Mouse (Mus musculus): ENCODE measurements at regions not wholly inside any gene's neighbourhood (a gene's known extent, or its start where the extent isn't known, plus 50 kb on each side); places are given as distances from the start of the nearest gene placed in this dataset.

DNA sequence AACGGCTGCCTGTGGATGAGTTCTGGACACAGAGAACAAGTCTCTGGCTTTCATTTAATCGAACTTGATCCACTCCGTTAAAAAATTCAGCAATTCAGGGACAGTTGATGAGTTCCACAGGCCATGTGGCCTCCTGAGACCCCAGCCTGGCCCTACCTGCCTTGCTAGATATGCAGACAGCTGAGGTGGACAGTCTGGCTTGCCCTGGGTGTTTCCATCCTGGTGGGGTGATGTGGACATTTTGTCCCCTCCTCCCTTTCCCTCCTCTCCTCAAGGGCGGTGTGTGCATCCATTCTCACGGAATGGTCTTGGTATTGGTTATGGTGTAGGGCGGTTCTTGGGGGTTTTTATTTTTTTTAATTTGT is 80.1 kb downstream of the Vcpkmt start:
- WGBS = 75% methylated on average over 6 of the region's 6 CpGs
- peak overlapping the region; percentile 75 for H3K27ac ChIP-seq
- H3K9ac ChIP-seq = no peak overlapping the region
- H3K9me3 ChIP-seq (replicated peaks) = no peaks in the 10 kb centered on the region
- no peak for ATAC-seq (ENCODE audit: low FRiP score)
- no peaks in the 10 kb centered on the region for H3K27me3 ChIP-seq
- H3K4me2 ChIP-seq (replicated peaks) = no peak overlapping the region; the same call in 1 of the 2 replicates
- peaks cover 25% of the 10 kb centered on the region for H3K4me1 ChIP-seq
- H3K36me3 ChIP-seq = no peaks in the 10 kb centered on the region
- H3K4me3 ChIP-seq = no peak overlapping the region

DNA sequence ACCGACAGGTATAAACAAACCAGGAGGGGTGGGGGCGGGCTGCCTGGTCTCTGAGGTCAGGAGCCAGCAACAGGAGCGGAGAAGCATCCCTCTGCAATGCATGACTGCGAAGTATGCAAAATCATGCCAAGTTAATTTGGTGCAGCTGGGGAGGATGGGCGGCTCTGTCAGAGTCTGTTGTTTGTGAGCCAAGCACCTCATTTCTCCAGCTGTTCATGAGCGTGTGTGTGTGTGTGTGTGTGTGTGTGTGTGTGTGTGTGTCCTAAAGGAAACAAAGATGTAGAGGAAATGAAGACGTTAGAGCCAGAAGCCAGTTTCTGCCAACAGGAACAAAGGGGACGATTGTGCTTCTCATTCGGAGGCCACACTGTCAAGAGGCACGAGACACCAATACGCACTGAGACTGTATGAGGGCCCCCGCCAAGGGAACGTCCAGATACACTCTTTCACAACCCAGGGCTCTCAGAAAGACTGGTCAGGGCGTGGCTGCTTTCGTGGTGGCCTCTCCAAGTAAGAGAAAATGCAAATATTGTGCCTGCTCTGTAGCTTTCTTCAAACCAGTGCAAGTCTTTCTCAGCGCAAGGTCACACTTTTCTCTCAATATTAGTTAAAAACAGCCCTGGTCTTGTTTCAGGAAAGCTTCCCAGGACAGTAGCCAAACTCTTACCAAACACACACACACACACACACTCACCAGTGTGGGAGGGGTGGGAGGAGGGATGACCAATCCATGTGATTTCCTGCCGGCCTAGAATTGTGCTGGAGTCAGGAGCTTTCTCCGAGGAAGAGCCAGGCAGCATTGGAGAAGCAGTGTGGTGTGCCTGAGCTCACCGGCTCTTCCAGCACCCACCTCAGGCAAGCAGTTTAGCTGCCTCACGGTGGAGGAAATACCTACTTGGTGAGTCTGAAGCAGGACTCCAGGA is 80.8 kb downstream of the Vcpkmt start:
- peak overlapping the region; percentile 24 for H3K4me2 ChIP-seq (replicated peaks)
- 12% methylated on average over 20 of the region's 20 CpGs for WGBS
- peak; percentile 89 for ATAC-seq (ENCODE audit: low FRiP score)

GRCm38 (mm10) chr12:69501346-69501730 is 81.5 kb downstream of the Vcpkmt start:
- Histone ChIP-seq H3K27ac (peak overlapping the region; percentile 75), H3K4me2 (replicated peaks) (peak overlapping the region; percentile 24; the same call in 1 of the 2 replicates), H3K27me3 (no peaks in the 10 kb centered on the region), H3K4me1 (peaks cover 25% of the 10 kb centered on the region), H3K36me3 (no peaks in the 10 kb centered on the region), H3K4me3 (no peak overlapping the region), H3K9ac (no peak overlapping the region), H3K9me3 (replicated peaks) (no peaks in the 10 kb centered on the region)
- no peak for ATAC-seq (ENCODE audit: low FRiP score)
- WGBS = 30% methylated on average over 2 of the region's 2 CpGs

More for the DNA sequence above, 80.8 kb downstream of the Vcpkmt start:
- Histone ChIP-seq H3K4me1 (peaks cover 25% of the 10 kb centered on the region), H3K27ac (peak overlapping the region; percentile 75), H3K9me3 (replicated peaks) (no peaks in the 10 kb centered on the region), H3K4me3 (no peak overlapping the region), H3K9ac (peak overlapping the region; percentile 5; the same call in 1 of the 2 replicates), H3K36me3 (no peaks in the 10 kb centered on the region), H3K27me3 (no peaks in the 10 kb centered on the region)

DNA sequence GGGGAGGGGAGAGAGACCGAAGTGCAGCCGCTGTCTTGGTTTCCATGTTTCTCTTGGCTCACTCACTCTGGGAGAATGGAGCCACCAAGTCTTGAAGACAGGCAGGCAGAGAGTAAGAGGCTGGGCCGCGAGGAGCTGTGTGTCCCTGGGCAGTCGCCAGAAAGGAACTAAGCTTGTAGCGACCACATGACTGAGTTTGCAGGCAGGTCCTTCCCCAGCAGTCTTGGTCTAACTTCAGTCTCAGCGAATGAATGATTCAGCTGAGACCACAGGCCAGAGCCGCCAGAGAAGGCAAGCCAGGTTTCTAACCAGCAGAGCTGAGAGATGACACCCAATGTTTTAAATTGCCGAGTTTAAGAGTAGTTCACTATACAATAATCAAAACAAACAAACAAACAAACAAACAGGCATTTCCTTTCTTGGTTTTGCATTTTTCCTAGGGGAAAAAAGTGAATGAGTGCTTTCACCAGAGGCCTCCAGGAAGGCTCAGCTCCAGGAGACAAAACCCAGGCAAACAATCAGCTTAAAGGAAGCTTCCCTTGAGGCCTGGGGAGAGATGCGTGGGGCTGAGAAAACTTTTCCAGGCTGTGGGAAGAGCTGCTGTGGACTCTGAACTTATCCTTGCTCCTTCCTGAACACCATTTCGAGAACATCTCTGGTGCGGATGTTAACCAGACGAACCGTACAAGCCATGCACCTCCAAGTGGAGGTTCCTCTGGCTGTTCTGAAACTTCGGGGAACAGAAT is 82.1 kb downstream of the Vcpkmt start:
- Histone ChIP-seq H3K4me3 (no peak overlapping the region), H3K9me3 (replicated peaks) (no peaks in the 10 kb centered on the region), H3K4me1 (peaks cover 25% of the 10 kb centered on the region), H3K27ac (peak overlapping the region; percentile 75), H3K36me3 (no peaks in the 10 kb centered on the region), H3K4me2 (replicated peaks) (no peak overlapping the region), H3K27me3 (no peaks in the 10 kb centered on the region), H3K9ac (no peak overlapping the region)
- WGBS = 73% methylated on average over 15 of the region's 15 CpGs
- ATAC-seq (ENCODE audit: low FRiP score) = no peak

DNA sequence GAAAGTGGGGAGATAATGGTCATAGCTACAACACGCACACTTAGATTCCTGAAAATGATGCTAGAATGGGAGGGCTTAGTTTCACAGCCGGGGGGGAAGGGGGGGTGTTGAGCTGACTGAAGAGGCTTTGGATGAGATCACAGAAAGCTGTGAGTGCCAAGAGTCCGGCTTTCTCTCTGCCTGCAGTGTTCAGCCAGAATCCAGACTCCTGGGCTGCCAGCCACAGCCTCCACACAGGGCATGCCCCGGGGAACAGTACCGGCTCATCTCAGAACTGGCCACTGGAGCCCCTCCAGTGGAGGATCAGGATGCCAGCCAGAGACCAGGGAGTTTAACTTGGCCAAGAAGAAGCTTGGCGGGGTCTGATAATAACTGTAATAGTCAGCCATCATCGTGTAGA is 85.7 kb downstream of the Vcpkmt start:
- no peak overlapping the region for H3K27ac ChIP-seq
- WGBS = 83% methylated on average over 7 of the region's 7 CpGs
- H3K9me3 ChIP-seq (replicated peaks) = no peaks in the 10 kb centered on the region
- no peaks in the 10 kb centered on the region for H3K27me3 ChIP-seq
- H3K4me3 ChIP-seq = no peak overlapping the region
- no peak overlapping the region for H3K4me2 ChIP-seq (replicated peaks)
- no peaks in the 10 kb centered on the region for H3K36me3 ChIP-seq
- no peak for ATAC-seq (ENCODE audit: low FRiP score)
- peaks cover 16% of the 10 kb centered on the region for H3K4me1 ChIP-seq
- no peak overlapping the region for H3K9ac ChIP-seq

- Histone ChIP-seq H3K4me2 (replicated peaks) (no peak overlapping the region), H3K4me3 (no peak overlapping the region), H3K9me3 (replicated peaks) (no peaks in the 10 kb centered on the region), H3K4me1 (peaks cover 9% of the 10 kb centered on the region), H3K9ac (no peak overlapping the region), H3K36me3 (no peaks in the 10 kb centered on the region), H3K27ac (no peak overlapping the region), H3K27me3 (no peaks in the 10 kb centered on the region)
- no peak for ATAC-seq (ENCODE audit: low FRiP score)
- WGBS = 77% methylated on average over 6 of the region's 6 CpGs
Measured at GRCm38 (mm10) chr12:69496341-69496904, 86.4 kb downstream of the Vcpkmt start.

DNA sequence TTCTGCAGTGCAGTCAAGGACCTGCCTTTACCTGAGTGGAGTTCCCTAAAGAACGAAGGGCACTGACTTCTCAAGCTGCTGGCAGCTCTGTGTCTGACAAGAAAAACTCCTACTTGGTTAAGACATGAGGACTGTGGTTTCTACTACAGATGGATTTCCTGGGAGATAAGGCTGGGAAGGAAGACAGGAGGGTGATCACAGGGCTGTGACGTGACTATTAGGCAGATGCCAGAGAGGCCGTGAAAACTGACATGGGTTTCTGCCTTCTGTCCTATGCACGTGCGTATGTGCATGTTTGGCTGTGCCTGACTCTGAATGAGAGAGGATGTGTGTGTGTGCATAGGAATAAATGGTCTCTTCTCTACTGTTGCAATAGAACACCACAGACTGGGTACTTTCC is 87.1 kb downstream of the Vcpkmt start:
- Histone ChIP-seq H3K9ac (no peak overlapping the region), H3K36me3 (no peaks in the 10 kb centered on the region), H3K4me1 (peaks cover 3% of the 10 kb centered on the region; the same call in 1 of the 2 replicates), H3K4me3 (no peak overlapping the region), H3K9me3 (replicated peaks) (no peaks in the 10 kb centered on the region), H3K27ac (no peak overlapping the region), H3K27me3 (no peaks in the 10 kb centered on the region), H3K4me2 (replicated peaks) (no peak overlapping the region)
- 92% methylated on average over 5 of the region's 5 CpGs for WGBS
- ATAC-seq (ENCODE audit: low FRiP score) = no peak

DNA sequence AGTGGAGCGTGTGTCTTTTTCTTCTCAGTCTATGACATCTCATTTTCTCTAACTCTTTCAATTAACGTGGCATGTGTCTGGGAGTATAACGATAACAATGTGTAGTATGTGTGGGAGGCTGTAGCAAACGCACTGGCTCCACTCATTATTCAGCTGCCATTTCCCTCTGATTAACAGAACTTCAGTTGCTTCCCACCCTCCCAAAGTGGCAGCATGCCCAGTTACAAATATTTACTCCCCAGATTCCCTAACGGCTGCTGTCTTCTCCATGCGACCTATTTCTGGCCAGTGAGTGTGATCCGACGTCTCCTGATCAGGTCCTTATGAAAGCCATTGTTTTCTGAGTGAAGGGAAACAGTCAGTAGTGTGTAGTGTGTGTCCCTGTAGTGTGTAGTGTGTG is 88.2 kb downstream of the Vcpkmt start:
- no peak for ATAC-seq (ENCODE audit: low FRiP score)
- no peaks in the 10 kb centered on the region for H3K4me1 ChIP-seq
- no peaks in the 10 kb centered on the region for H3K36me3 ChIP-seq
- no peaks in the 10 kb centered on the region; the same call in 1 of the 2 replicates for H3K27me3 ChIP-seq
- H3K9me3 ChIP-seq (replicated peaks) = no peaks in the 10 kb centered on the region
- 79% methylated on average over 8 of the region's 8 CpGs for WGBS
- no peak overlapping the region for H3K27ac ChIP-seq
- H3K9ac ChIP-seq = no peak overlapping the region
- H3K4me3 ChIP-seq = no peak overlapping the region
- H3K4me2 ChIP-seq (replicated peaks) = no peak overlapping the region

GRCm38 (mm10) chr12:69489686-69490085 is 93.1 kb downstream of the Vcpkmt start:
- no peak overlapping the region for H3K4me3 ChIP-seq
- ATAC-seq (ENCODE audit: low FRiP score) = no peak

DNA sequence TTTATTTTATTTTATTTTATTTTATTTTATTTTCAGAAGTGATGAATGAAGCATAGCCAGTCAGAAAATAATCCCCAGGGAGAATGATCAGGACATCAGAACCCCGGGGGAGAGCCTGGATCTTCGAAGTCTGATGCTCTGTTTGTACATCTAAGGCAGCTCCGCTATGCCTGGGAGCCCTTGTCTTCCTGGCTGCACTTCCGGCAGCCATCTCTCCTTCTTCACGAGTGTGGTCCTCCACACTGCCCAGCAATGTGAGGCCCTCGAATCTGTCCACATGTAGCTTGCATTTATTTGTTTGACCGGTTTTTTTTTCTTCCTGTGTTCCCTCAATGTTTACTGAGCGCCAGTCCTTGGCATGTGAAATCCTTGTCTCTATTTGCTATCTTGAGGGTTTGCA is 95.9 kb downstream of the Vcpkmt start:
- WGBS = 85% methylated on average over 8 of the region's 8 CpGs
- no peak overlapping the region for H3K27ac ChIP-seq
- no peak for ATAC-seq (ENCODE audit: low FRiP score)
- H3K4me2 ChIP-seq (replicated peaks) = no peak overlapping the region
- H3K4me3 ChIP-seq = no peak overlapping the region
- no peaks in the 10 kb centered on the region; the same call in 1 of the 2 replicates for H3K27me3 ChIP-seq
- H3K36me3 ChIP-seq = no peaks in the 10 kb centered on the region
- H3K9me3 ChIP-seq (replicated peaks) = no peaks in the 10 kb centered on the region
- H3K9ac ChIP-seq = no peak overlapping the region
- peaks cover 9% of the 10 kb centered on the region for H3K4me1 ChIP-seq

More at GRCm38 (mm10) chr12:69489686-69490085, 93.1 kb downstream of the Vcpkmt start:
- Histone ChIP-seq H3K9me3 (replicated peaks) (no peaks in the 10 kb centered on the region), H3K27ac (no peak overlapping the region), H3K4me1 (peaks cover 9% of the 10 kb centered on the region), H3K27me3 (no peaks in the 10 kb centered on the region; the same call in 1 of the 2 replicates), H3K36me3 (no peaks in the 10 kb centered on the region), H3K4me2 (replicated peaks) (no peak overlapping the region), H3K9ac (no peak overlapping the region)
- 90% methylated on average over 10 of the region's 10 CpGs for WGBS

DNA sequence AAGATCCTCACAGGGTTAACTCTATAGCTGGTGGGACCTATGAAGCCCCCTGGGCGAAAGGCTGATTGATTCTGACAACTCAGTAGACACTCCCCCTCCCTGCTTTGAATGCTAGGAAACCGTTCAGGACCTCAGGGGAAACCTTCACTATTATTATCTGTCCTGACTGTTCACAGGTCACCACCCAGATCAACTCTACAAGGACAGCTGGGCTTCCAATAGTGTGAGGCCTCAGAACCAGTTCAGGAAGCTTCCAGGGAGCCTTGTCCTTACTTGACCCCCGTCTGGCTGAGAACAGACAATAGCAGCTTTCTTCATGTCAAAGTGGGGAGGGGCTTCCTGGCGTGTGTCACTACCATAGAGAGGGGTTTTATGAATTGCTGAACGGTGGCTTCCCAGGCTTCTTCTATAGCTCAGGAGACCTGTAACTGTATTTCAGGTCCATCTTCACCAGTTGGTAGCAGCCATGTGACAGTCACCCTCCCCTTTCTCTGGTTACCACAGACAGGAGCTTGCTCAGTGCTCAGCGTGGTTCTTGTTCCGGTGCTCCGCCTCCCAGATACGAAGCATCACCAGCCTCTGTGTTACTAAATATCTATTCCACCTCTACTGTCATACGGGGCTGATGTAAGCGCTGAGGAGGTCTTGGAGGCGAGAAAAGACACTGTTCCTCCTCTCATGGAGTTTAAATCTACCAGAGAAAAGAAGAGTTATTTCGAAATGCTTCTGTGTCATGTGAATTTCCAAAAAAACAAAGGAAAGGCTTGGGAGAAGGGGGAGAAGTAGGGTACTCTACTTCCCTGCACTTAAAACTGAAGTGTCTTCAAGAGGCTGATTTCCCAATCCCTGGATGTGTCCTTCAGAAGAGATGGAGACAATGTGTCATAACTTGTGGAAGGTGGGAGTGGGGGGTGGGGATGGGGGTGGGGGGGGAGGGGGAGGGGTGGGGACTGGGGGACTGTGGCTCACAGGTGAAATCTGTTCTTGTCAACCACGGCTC is 96.9 kb downstream of the Vcpkmt start:
- 21% methylated on average over 14 of the region's 14 CpGs for WGBS
- Histone ChIP-seq H3K4me3 (no peak overlapping the region), H3K4me2 (replicated peaks) (peak overlapping the region; percentile 35), H3K27me3 (no peaks in the 10 kb centered on the region; the same call in 1 of the 2 replicates), H3K4me1 (peaks cover 9% of the 10 kb centered on the region), H3K9me3 (replicated peaks) (no peaks in the 10 kb centered on the region), H3K27ac (0 out of 2 replicates have a peak overlapping the region, but pooled peaks have one; percentile 0), H3K36me3 (no peaks in the 10 kb centered on the region), H3K9ac (no peak overlapping the region)
- peak; percentile 69 for ATAC-seq (ENCODE audit: low FRiP score)

Data from hindbrain, embryonic 12.5 days (tissue).